Mouse (Mus musculus) heart, adult 2 months (tissue): ENCODE data around the gene Mecom.

Experiments used
- CTCF ChIP-seq: fragments of 200-600 bp; IDR thresholded peaks from 2 replicates; pipeline ENCODE4 v1.8.1; 2022; ENCODE audit warnings: antibody characterized with exemption, mild to moderate bottlenecking, moderate library complexity
- EP300 ChIP-seq: fragments of 200-500 bp; IDR thresholded peaks from 2 replicates; pipeline ENCODE4 v1.6.1; 2011; ENCODE audit warnings: low read depth, low read length, control low read depth; ENCODE audit not compliant: insufficient read depth

DNA sequence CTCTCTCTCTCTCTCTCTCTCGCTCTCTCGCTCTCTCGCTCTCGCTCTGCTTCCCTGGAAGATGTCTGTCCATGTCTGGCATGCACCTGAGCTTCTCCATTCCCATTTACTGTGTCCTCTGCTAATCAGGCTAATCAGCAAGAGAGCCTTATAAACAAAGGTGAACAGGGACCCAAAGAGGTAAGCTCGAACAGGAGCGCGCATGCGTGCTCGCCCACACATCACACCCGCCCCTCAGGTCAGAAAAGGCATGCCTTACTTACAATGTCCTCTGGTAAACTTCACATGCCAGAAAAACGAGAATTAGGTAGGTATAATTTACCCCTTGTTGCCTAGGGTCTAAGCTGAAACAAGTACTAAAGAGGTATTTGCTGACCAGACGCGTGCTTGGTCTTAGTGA is 527.8 kb downstream of the Mecom start:
- no peak for TF ChIP-seq EP300
- no peak for TF ChIP-seq CTCF
